Mouse (Mus musculus) bone marrow macrophage, adult 2 months (primary cell): Measurements from ENCODE around the gene Cyfip2.

Source experiments
- CTCF ChIP-seq: IDR thresholded peaks from 2 replicates; pipeline ENCODE4 v1.5.1; 2012; ENCODE audit warnings: low read depth, mild to moderate bottlenecking, low read length, moderate library complexity
- POLR2A ChIP-seq: IDR thresholded peaks from 2 replicates; pipeline ENCODE4 v1.6.1; 2012; ENCODE audit warnings: mild to moderate bottlenecking, low read depth, low read length, borderline replicate concordance

GRCm38 (mm10) chr11:46272058-46272681 is 40.5 kb downstream of the Cyfip2 start:
- TF ChIP-seq POLR2A, result no peak
- TF ChIP-seq CTCF, result no peak
